Mouse (Mus musculus): ENCODE data around the gene Smu1. TPM values are rescaled to one million over a fixed set of nuclear protein-coding genes. Genes with fewer than 3 reads are reported as not detected.

Gene Smu1
- polyA plus RNA-seq, 1 experiment from 2014 or later: 127 TPM

DNA sequence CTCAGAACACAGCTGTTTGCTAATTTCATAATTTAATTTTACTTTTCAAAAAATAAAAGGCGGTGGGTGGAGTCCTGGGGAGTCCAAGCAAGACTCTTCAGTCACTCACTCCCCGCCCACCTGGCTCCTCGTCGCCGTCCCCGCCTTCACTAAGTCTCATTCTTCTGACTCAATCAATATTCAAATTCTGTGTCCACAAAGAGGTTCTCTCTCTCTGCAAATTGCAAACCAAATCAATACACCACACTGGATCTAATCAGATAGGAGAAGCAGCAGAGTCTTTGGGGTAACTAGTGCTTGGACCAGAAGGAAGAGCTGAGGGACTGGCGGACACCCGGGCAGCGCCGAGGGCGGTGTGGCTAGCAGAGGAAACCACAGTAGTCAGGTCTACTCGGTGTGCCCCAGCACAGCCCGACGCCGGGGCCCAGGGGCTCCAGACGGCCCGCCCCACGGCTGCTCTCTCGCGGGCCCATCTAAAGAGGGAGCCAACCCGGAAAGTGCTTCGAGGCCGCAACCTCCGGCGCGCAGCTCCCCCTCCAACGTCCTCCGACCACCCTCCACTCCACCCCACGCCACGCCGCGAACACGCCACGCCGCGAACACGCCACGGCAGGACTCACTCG, 455 bp downstream of the Smu1 start:
- H3K4me2 ChIP-seq (replicated peaks): peak overlapping the region; percentile 68
- under 1% methylated on average over 39 of the region's 39 CpGs for WGBS
- no peaks in the 10 kb centered on the region for H3K9me3 ChIP-seq (replicated peaks)
- 0 out of 2 replicates have a peak, but pooled peaks cover 3% of the 10 kb centered on the region for H3K27me3 ChIP-seq
- peaks cover 33% of the 10 kb centered on the region for H3K36me3 ChIP-seq
- H3K4me3 ChIP-seq (replicated peaks): peak overlapping the region; percentile 88
- no peaks in the 10 kb centered on the region for H3K4me1 ChIP-seq
- peak overlapping the region; percentile 78 for H3K27ac ChIP-seq (replicated peaks)
- peak overlapping the region; percentile 93 for H3K9ac ChIP-seq
- peak; percentile 76 for ATAC-seq (ENCODE audit: insufficient number of reproducible peaks, low FRiP score, low TSS enrichment, low read depth)

DNA sequence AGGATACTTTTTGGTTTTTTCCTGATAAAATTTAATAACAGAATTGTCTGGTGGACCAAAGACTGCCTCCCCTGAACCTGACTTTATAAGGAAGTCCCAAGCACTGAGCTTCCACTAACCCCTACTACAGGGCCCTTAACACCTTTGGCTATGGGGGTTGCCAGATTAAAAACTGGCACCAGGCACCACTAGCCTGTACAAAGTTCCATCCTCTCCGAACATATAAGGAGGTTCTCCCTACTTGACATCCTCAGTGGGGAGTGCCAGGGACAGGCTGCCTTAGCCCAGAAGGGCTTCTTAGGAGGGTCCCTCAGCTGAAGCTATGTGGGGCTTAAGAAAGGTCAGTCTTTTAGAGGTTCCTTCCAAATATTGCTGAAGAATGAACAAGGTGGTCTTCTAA, 22.4 kb downstream of the Smu1 start:
- H3K27ac ChIP-seq (replicated peaks): no peak overlapping the region
- H3K4me1 ChIP-seq: no peaks in the 10 kb centered on the region
- H3K9ac ChIP-seq: no peak overlapping the region
- WGBS: 68% methylated on average over 1 of the region's 1 CpGs
- no peak overlapping the region for H3K4me3 ChIP-seq (replicated peaks)
- H3K27me3 ChIP-seq: no peaks in the 10 kb centered on the region
- peaks cover 74% of the 10 kb centered on the region for H3K36me3 ChIP-seq
- H3K4me2 ChIP-seq (replicated peaks): no peak overlapping the region
- H3K9me3 ChIP-seq (replicated peaks): no peaks in the 10 kb centered on the region
- ATAC-seq (ENCODE audit: insufficient number of reproducible peaks, low FRiP score, low TSS enrichment, low read depth): no peak

DNA sequence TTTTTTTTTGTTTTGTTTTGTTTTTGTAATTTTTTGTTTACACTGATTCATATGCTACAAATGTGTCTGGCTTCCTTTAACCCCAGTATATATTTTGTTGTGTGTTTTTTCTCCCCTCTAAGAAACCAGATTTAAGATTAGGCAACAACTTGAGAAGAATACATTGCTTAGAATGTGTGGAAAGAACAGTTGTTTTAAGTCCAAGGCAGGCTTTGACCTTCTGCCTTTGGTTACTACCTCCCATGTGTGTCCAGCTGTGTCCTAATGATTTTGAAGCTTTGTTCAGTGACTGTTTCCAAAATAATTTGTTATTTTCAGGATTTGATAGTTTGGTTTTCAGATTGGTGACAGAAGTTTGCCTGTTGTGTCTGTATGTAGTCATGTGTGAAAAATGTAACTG, 26.5 kb downstream of the Smu1 start:
- H3K27me3 ChIP-seq: no peaks in the 10 kb centered on the region
- no peak for ATAC-seq (ENCODE audit: insufficient number of reproducible peaks, low FRiP score, low TSS enrichment, low read depth)
- peaks cover 75% of the 10 kb centered on the region for H3K36me3 ChIP-seq
- no peak overlapping the region for H3K4me2 ChIP-seq (replicated peaks)
- H3K27ac ChIP-seq (replicated peaks): no peak overlapping the region
- no peaks in the 10 kb centered on the region for H3K9me3 ChIP-seq (replicated peaks)
- H3K4me3 ChIP-seq (replicated peaks): no peak overlapping the region
- H3K4me1 ChIP-seq: no peaks in the 10 kb centered on the region
- no peak overlapping the region for H3K9ac ChIP-seq

DNA sequence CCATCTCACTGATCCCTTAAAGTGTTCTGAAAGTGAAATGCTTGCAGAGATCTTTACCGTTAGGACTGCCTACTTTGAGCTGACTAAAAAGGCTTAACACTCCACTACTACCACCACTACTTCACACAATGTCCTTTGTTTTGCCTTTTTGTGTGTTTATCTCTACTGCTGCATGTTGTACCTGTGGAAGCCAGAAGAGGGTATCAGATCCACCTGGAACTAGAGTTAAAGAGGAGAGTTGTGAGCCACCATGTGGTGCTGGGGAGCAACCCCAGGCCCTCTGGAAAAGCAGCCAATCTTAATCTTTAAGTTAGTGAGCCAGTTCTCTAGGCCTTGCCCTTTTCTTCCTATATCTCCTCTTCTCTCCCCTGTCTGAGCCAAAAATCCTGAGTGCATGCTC, 30.5 kb downstream of the Smu1 start:
- H3K27ac ChIP-seq (replicated peaks): no peak overlapping the region
- no peaks in the 10 kb centered on the region for H3K27me3 ChIP-seq
- H3K4me2 ChIP-seq (replicated peaks): no peak overlapping the region
- H3K4me1 ChIP-seq: peaks cover 18% of the 10 kb centered on the region; the same call in 1 of the 2 replicates
- H3K4me3 ChIP-seq (replicated peaks): no peak overlapping the region
- H3K36me3 ChIP-seq: peaks cover 60% of the 10 kb centered on the region
- H3K9me3 ChIP-seq (replicated peaks): no peaks in the 10 kb centered on the region
- H3K9ac ChIP-seq: no peak overlapping the region
- ATAC-seq (ENCODE audit: insufficient number of reproducible peaks, low FRiP score, low TSS enrichment, low read depth): no peak
- 78% methylated on average over 1 of the region's 1 CpGs for WGBS

DNA sequence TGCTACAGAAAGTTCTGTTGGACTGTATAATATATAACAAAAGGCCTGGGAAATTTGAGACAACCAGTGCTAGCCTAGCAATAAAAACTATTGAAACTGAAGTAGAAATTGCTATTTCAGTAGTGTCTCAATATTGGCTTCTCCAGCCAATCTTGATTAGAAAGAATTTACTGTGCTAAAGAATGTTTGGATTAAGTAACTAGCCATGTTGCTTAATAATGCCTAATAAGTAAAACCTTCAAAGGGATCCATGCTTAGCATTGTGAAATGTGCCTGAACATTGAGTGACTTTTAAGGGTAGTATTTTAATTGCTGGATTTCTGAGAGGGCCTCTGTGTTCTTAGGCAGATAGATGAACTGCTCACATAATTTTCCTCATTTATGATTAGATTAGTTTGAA, 32.2 kb downstream of the Smu1 start:
- H3K36me3 ChIP-seq: peaks cover 44% of the 10 kb centered on the region
- no peak overlapping the region for H3K4me3 ChIP-seq (replicated peaks)
- H3K4me2 ChIP-seq (replicated peaks): no peak overlapping the region

DNA sequence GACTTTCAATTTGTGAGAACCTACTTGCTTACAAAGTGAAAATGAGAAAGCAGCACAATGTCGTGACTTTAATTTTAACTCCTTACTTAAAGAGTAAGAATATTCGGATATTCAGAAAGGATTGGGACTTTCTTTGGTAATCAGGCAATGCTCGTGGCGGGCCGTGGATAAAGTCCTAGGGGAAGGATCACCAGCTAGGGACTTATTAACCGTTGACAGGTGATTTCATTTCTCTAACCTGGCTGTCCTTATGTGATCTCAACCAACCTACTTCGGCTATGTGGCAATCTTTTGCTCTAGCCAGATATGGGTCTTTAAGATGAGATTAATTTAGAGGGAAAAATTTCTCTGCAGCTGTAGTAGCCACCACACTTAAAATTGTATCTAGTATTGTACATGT, 32.6 kb downstream of the Smu1 start:
- H3K36me3 ChIP-seq: peaks cover 40% of the 10 kb centered on the region
- H3K4me3 ChIP-seq (replicated peaks): peak overlapping the region; percentile 82
- peaks cover 24% of the 10 kb centered on the region for H3K4me1 ChIP-seq
- H3K4me2 ChIP-seq (replicated peaks): peak overlapping the region; percentile 71
- no peaks in the 10 kb centered on the region for H3K27me3 ChIP-seq
- WGBS: 78% methylated on average over 7 of the region's 7 CpGs
- no peak overlapping the region for H3K9ac ChIP-seq
- no peak overlapping the region for H3K27ac ChIP-seq (replicated peaks)
- no peak for ATAC-seq (ENCODE audit: insufficient number of reproducible peaks, low FRiP score, low TSS enrichment, low read depth)
- H3K9me3 ChIP-seq (replicated peaks): no peaks in the 10 kb centered on the region

More for the DNA sequence above, 32.2 kb downstream of the Smu1 start:
- H3K27me3 ChIP-seq: no peaks in the 10 kb centered on the region
- H3K9ac ChIP-seq: no peak overlapping the region
- ATAC-seq (ENCODE audit: insufficient number of reproducible peaks, low FRiP score, low TSS enrichment, low read depth): no peak
- peaks cover 24% of the 10 kb centered on the region for H3K4me1 ChIP-seq
- H3K27ac ChIP-seq (replicated peaks): no peak overlapping the region
- no peaks in the 10 kb centered on the region for H3K9me3 ChIP-seq (replicated peaks)

DNA sequence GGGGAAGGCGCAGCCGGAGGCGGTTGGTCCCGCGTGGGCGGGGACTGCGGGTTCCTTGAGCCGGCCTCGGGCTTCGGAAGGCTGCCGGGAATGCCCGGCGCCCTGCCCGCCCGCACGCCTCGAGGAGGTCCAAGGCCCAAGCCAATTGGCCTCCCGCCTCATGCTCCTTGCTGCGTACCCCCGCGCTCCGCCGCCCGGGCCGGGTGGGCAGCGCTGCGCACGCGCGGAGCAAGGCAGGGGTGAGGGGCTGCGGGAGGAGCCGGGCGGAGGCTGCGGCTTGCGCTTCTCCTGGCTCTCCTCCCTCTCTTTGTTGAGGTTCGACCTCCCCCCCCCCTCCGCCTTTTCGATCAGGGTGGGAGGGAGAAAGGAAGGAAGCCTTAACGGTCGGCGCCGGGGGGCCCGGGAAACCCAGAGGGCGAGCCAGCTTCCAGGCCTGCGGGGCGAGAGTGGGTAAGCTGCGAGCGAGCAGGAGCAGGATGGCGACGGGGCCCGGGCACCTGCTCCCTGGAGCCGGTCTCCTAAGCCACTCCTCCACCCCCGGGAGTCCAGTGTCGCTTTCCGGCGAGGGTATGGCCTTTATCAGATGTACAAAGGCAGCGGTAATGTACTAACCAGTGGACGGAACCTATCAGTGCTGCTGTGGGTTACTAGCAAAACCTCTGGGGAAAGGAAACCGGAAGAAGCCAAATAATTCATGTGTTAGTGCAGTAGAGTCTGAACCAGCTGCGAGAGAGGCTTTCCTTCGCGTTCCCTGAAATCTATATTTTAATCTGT, 34.8 kb downstream of the Smu1 start:
- no peaks in the 10 kb centered on the region for H3K9me3 ChIP-seq (replicated peaks)
- peak overlapping the region; percentile 99 for H3K9ac ChIP-seq
- H3K4me1 ChIP-seq: peaks cover 24% of the 10 kb centered on the region
- peak overlapping the region; percentile 71 for H3K4me2 ChIP-seq (replicated peaks)
- H3K4me3 ChIP-seq (replicated peaks): peak overlapping the region; percentile 82
- H3K36me3 ChIP-seq: peaks cover 26% of the 10 kb centered on the region
- peak; percentile 89 for ATAC-seq (ENCODE audit: insufficient number of reproducible peaks, low FRiP score, low TSS enrichment, low read depth)
- no peaks in the 10 kb centered on the region for H3K27me3 ChIP-seq
- H3K27ac ChIP-seq (replicated peaks): peak overlapping the region; percentile 100
- WGBS: 0% methylated on average over 59 of the region's 62 CpGs

DNA sequence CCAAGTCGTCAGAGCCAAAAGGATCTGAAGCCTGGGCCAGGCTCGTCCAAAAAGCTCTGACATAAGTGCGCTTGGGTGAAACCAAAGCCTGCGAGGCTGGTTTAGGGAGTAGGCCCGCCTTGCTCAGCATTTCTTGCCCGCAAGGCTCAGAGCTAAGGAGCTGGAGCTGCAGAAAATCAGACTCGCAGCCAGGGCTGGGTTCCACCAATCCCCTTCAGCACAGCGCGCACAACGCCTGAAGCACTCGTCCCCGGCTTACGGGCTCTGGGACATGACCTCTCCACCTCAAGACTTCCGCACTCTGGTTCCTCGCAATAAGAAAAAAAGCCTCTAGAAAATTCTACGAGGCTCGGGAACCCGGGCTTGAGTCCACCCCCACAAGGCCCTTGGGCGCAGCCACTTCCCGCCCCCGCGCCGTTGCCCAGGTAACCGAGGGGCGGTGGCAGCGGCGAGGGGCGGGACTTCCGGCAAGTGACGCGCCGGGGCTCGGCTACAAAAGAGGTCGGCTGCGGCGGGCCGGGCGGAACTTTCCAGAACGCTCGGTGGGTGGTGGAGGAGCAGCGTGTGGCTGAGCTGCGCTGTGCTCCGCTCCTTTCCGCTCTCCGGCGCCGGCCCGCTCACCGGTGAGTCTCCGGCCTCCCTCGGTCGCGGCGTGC, 35.6 kb downstream of the Smu1 start, which contains the start of gene Dnaja1:
Gene Dnaja1, plus strand, starts transcription at position 140 of the 656 bp plus-strand sequence.
- ATAC-seq (ENCODE audit: insufficient number of reproducible peaks, low FRiP score, low TSS enrichment, low read depth): peak; percentile 95

DNA sequence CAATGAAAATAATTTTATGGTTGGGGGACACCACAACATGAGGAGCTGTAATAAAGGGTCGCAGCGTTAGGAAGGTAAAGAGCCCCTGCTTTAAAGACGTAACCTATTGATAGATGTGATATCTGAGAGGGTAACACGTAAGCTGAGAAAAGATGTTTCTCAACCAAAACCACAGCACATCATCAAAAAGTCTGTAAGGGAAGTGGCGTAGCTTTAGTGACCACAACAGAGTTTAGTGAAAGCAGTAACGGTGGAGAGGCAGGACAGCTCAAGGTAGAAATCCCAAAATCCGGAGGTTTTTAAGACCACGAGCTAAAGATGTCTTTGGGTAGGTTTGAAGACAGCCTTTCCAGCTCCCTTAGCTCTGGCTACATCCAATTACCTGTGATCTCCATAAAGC, 36.8 kb downstream of the Smu1 start:
- no peak for ATAC-seq (ENCODE audit: insufficient number of reproducible peaks, low FRiP score, low TSS enrichment, low read depth)
- 88% methylated on average over 8 of the region's 8 CpGs for WGBS
- no peak overlapping the region for H3K4me3 ChIP-seq (replicated peaks)

More for the DNA sequence above, 35.6 kb downstream of the Smu1 start, which contains the start of gene Dnaja1:
- Histone ChIP-seq H3K27ac (replicated peaks) (peak within 1 kb of the TSS; percentile 100), H3K4me1 (peaks cover 24% of the 10 kb centered on the region), H3K4me2 (replicated peaks) (peak within 1 kb of the TSS; percentile 71), H3K9me3 (replicated peaks) (no peaks in the 10 kb centered on the region), H3K9ac (peak within 1 kb of the TSS; percentile 99), H3K4me3 (replicated peaks) (peak within 1 kb of the TSS; percentile 82), H3K27me3 (no peaks in the 10 kb centered on the region), H3K36me3 (peaks cover 21% of the 10 kb centered on the region)
- under 1% methylated on average over 54 of the region's 54 CpGs for WGBS

DNA sequence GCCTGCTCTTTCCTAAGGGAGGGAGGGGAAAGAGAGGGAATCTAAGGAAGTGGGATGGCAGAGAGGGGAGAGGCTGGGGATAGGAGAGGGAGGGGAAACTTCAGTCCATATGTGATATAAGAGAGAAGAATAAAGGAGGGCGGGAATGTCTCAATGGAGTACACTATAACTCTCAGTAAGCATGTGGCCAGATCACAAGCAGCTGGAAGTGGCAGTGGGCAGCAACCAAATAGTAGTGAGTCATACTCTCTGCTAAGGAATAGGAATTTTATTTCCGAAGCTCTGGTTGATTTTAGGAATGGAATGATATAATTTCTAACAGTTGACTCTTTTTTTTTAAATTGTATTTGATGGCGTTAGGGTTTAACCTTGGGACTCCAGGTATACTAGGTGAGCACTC, 40.6 kb downstream of the Smu1 start:
- no peaks in the 10 kb centered on the region for H3K9me3 ChIP-seq (replicated peaks)
- no peaks in the 10 kb centered on the region for H3K36me3 ChIP-seq
- no peak for ATAC-seq (ENCODE audit: insufficient number of reproducible peaks, low FRiP score, low TSS enrichment, low read depth)
- no peaks in the 10 kb centered on the region for H3K27me3 ChIP-seq
- peaks cover 6% of the 10 kb centered on the region for H3K4me1 ChIP-seq
- no peak overlapping the region for H3K4me2 ChIP-seq (replicated peaks)
- 82% methylated on average over 3 of the region's 3 CpGs for WGBS
- no peak overlapping the region for H3K27ac ChIP-seq (replicated peaks)
- no peak overlapping the region for H3K4me3 ChIP-seq (replicated peaks)
- no peak overlapping the region for H3K9ac ChIP-seq

More for the DNA sequence above, 36.8 kb downstream of the Smu1 start:
- Histone ChIP-seq H3K36me3 (peaks cover 11% of the 10 kb centered on the region), H3K4me1 (peaks cover 24% of the 10 kb centered on the region), H3K9me3 (replicated peaks) (no peaks in the 10 kb centered on the region), H3K27me3 (no peaks in the 10 kb centered on the region), H3K9ac (no peak overlapping the region), H3K4me2 (replicated peaks) (no peak overlapping the region; the same call in 1 of the 2 replicates), H3K27ac (replicated peaks) (peak overlapping the region; percentile 100)

DNA sequence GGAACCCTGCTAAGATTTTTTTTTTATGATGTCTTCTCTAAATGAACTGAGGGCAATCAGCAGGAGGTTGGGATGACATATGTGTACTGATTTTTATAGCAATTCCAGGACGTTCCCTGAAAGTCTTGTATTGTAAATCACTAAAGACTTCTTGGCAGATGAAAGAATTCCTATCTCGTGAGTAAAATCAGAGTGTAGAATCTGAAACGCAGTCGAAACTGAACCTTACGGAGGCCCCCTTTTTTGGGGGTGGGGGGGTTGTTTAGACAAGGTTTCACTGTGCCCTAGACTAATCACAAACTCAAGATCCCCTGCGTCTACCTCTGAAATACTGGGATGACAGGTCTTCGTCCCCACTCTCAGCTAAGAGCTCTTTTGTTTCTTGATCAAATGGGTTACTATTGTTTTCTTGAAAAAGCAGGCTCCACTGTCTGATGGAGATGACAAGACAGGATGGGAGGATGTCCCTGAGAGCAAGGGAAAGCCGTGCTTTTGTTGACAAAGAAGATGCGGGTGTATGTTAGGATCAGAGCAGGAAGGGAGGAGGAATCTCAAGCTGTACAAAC, 53.9 kb downstream of the Smu1 start:
- H3K27ac ChIP-seq (replicated peaks): peak overlapping the region; percentile 97
- WGBS: 27% methylated on average over 9 of the region's 9 CpGs
- H3K9ac ChIP-seq: peak overlapping the region; percentile 55
- no peaks in the 10 kb centered on the region for H3K9me3 ChIP-seq (replicated peaks)
- H3K4me2 ChIP-seq (replicated peaks): peak overlapping the region; percentile 67
- peaks cover 18% of the 10 kb centered on the region for H3K4me1 ChIP-seq
- ATAC-seq (ENCODE audit: insufficient number of reproducible peaks, low FRiP score, low TSS enrichment, low read depth): no peak
- peak overlapping the region; percentile 76 for H3K4me3 ChIP-seq (replicated peaks)
- no peaks in the 10 kb centered on the region for H3K36me3 ChIP-seq
- no peaks in the 10 kb centered on the region for H3K27me3 ChIP-seq
